Mouse (Mus musculus): ENCODE measurements around the gene Pola2. TPM values are rescaled to one million over a fixed set of nuclear protein-coding genes. Genes with fewer than 3 reads are reported as not detected.

The Pola2 gene
- polyA plus RNA-seq, 1 experiment from 2014 or later, result 28.1 TPM

- Histone ChIP-seq H3K9me3 (no peaks in the 10 kb centered on the region), H3K27me3 (no peaks in the 10 kb centered on the region), H3K4me3 (peak overlapping the region; percentile 10; the same call in 1 of the 2 replicates), H3K4me2 (peak overlapping the region; percentile 49), H3K36me3 (no peaks in the 10 kb centered on the region), H3K4me1 (replicated peaks) (peaks cover 8% of the 10 kb centered on the region), H3K9ac (peak overlapping the region; percentile 35; the same call in 1 of the 2 replicates), H3K27ac (replicated peaks) (peak overlapping the region; percentile 61; the same call in 1 of the 2 replicates)
- ATAC-seq (ENCODE audit: low FRiP score, low read depth), result peak; percentile 77; the same call in 1 of the 2 replicates
- 9% methylated on average over 13 of the region's 13 CpGs for WGBS
Measured at GRCm38 (mm10) chr19:5988815-5989452, 24.9 kb upstream of the Pola2 start.

DNA sequence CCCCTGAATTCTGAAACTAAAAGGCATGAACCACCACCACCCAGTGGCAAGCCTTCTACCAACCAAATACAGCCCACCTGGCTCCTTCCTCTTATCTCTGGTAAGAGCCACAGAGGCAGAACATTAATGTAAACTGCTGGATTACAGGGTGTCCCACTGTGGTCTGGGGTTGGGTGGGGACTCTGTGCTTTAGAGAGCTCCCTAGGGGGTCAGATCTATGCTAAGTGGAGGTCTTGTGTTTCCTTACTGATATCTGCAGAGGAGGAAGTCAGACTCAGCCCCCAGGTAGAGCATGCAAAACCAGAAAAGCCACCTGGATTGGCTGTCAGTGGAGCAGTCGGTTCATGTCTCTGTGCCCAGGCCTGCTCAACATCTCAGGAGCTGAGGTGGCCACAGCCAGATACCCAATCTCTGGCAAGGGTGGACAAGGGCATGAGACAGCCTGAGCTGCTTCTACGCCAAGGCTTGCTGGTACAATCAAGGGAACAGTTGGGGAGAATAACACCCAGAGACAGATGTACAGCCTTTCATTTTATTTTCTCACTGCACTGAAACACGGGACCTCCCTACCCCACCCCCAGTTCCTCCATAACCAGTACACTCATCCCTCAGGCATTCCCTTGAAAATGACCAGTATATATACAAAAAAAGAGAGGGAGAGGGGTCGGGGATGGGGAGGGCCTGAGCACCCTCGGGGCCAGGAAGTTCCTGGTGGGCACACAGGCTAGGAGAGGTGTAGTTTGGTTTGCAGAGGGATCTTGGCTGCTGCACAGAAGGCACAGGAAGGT, 24.2 kb upstream of the Pola2 start:
- H3K9ac ChIP-seq, result no peak overlapping the region
- WGBS, result 71% methylated on average over 5 of the region's 5 CpGs
- no peaks in the 10 kb centered on the region for H3K27me3 ChIP-seq
- H3K36me3 ChIP-seq, result no peaks in the 10 kb centered on the region
- no peak overlapping the region for H3K4me3 ChIP-seq
- H3K9me3 ChIP-seq, result no peaks in the 10 kb centered on the region
- ATAC-seq (ENCODE audit: low FRiP score, low read depth), result no peak
- H3K4me1 ChIP-seq (replicated peaks), result peaks cover 8% of the 10 kb centered on the region
- H3K27ac ChIP-seq (replicated peaks), result no peak overlapping the region
- H3K4me2 ChIP-seq, result no peak overlapping the region

DNA sequence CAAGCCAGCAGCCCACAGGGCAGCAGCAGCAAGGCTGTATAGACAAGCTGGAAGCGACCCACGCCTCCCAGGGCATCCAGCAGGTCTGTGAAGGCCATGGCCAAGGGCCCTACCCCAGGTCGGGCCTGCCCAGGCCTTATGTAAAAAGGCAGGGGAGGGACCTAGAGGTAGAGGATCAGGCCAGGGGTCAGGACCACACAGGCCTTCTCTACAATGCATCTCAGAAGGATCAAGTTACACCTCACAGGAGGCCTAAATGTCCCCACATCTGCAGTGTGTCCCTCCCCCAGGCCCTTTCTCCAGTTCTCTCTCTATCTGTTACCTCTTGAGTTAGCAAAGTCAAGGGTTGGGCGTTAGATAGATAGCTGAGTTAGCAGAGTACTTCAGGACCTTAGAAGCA, 22.0 kb upstream of the Pola2 start, which contains the start of gene Slc22a20:
Slc22a20 (minus strand) TSS at position 101 of the 400 bp plus-strand sequence.
- H3K4me2 ChIP-seq, result no peak within 1 kb of the TSS
- 53% methylated on average over 4 of the region's 4 CpGs for WGBS
- H3K27ac ChIP-seq (replicated peaks), result no peak within 1 kb of the TSS
- no peaks in the 10 kb centered on the region for H3K36me3 ChIP-seq
- no peak within 1 kb of the TSS for H3K4me3 ChIP-seq
- no peaks in the 10 kb centered on the region for H3K27me3 ChIP-seq
- peaks cover 8% of the 10 kb centered on the region for H3K4me1 ChIP-seq (replicated peaks)
- no peaks in the 10 kb centered on the region for H3K9me3 ChIP-seq
- ATAC-seq (ENCODE audit: low FRiP score, low read depth), result no peak
- H3K9ac ChIP-seq, result no peak within 1 kb of the TSS

GRCm38 (mm10) chr19:5980477-5980876, 16.5 kb upstream of the Pola2 start:
- no peak for ATAC-seq (ENCODE audit: low FRiP score, low read depth)

GRCm38 (mm10) chr19:5977717-5978116, 13.7 kb upstream of the Pola2 start:
- no peak overlapping the region for H3K4me3 ChIP-seq
- H3K27me3 ChIP-seq, result no peaks in the 10 kb centered on the region
- no peak for ATAC-seq (ENCODE audit: low FRiP score, low read depth)
- no peak overlapping the region for H3K27ac ChIP-seq (replicated peaks)
- H3K9me3 ChIP-seq, result no peaks in the 10 kb centered on the region
- no peaks in the 10 kb centered on the region for H3K4me1 ChIP-seq (replicated peaks)
- no peak overlapping the region for H3K9ac ChIP-seq
- no peak overlapping the region for H3K4me2 ChIP-seq
- WGBS, result 88% methylated on average over 3 of the region's 3 CpGs
- no peaks in the 10 kb centered on the region for H3K36me3 ChIP-seq

More at GRCm38 (mm10) chr19:5980477-5980876, 16.5 kb upstream of the Pola2 start:
- Histone ChIP-seq H3K36me3 (no peaks in the 10 kb centered on the region), H3K4me1 (replicated peaks) (no peaks in the 10 kb centered on the region), H3K9me3 (no peaks in the 10 kb centered on the region), H3K4me2 (no peak overlapping the region), H3K4me3 (no peak overlapping the region), H3K27me3 (no peaks in the 10 kb centered on the region), H3K9ac (no peak overlapping the region), H3K27ac (replicated peaks) (no peak overlapping the region)
- 88% methylated on average over 9 of the region's 9 CpGs for WGBS

- Histone ChIP-seq H3K27me3 (no peaks in the 10 kb centered on the region; the same call in 1 of the 2 replicates), H3K36me3 (no peaks in the 10 kb centered on the region), H3K27ac (replicated peaks) (0 out of 2 replicates have a peak overlapping the region, but pooled peaks have one; percentile 51), H3K4me2 (no peak overlapping the region), H3K9ac (no peak overlapping the region), H3K4me1 (replicated peaks) (no peaks in the 10 kb centered on the region), H3K4me3 (no peak overlapping the region), H3K9me3 (no peaks in the 10 kb centered on the region)
- WGBS, result 71% methylated on average over 4 of the region's 4 CpGs
- ATAC-seq (ENCODE audit: low FRiP score, low read depth), result peak; percentile 90
Measured at GRCm38 (mm10) chr19:5975676-5976075, 11.7 kb upstream of the Pola2 start.

- Histone ChIP-seq H3K36me3 (no peaks in the 10 kb centered on the region), H3K27me3 (no peaks in the 10 kb centered on the region; the same call in 1 of the 2 replicates), H3K9me3 (no peaks in the 10 kb centered on the region), H3K4me3 (no peak overlapping the region), H3K4me1 (replicated peaks) (no peaks in the 10 kb centered on the region), H3K4me2 (no peak overlapping the region), H3K27ac (replicated peaks) (peak overlapping the region; percentile 51; the same call in 1 of the 2 replicates), H3K9ac (no peak overlapping the region)
- 73% methylated on average over 4 of the region's 4 CpGs for WGBS
- no peak for ATAC-seq (ENCODE audit: low FRiP score, low read depth)
Measured at GRCm38 (mm10) chr19:5975112-5975511, 11.1 kb upstream of the Pola2 start.

DNA sequence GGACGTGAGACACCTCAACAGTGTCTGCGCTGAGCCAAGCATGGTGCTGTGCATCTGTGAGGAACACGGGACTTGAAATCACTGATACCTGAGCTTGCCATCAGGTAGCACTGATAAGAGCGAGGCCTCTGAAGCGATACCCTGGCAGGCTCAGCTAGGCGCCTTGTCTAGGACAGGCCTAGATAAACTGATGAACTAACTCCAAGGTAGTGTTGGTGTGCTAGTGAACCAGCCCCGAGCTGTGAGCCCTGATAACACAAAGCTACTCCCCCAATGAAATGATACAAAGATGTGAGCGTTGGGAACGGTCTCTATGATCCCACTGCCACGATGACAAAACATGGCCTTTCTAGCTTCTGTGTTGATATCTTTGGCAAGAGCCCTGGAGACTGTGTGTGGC, 3.7 kb upstream of the Pola2 start:
- no peak overlapping the region for H3K9ac ChIP-seq
- no peaks in the 10 kb centered on the region; the same call in 1 of the 2 replicates for H3K27me3 ChIP-seq
- H3K4me3 ChIP-seq, result no peak overlapping the region
- H3K36me3 ChIP-seq, result no peaks in the 10 kb centered on the region
- no peaks in the 10 kb centered on the region for H3K9me3 ChIP-seq
- H3K4me2 ChIP-seq, result no peak overlapping the region
- peaks cover 17% of the 10 kb centered on the region for H3K4me1 ChIP-seq (replicated peaks)
- ATAC-seq (ENCODE audit: low FRiP score, low read depth), result no peak
- 93% methylated on average over 10 of the region's 10 CpGs for WGBS
- no peak overlapping the region for H3K27ac ChIP-seq (replicated peaks)

DNA sequence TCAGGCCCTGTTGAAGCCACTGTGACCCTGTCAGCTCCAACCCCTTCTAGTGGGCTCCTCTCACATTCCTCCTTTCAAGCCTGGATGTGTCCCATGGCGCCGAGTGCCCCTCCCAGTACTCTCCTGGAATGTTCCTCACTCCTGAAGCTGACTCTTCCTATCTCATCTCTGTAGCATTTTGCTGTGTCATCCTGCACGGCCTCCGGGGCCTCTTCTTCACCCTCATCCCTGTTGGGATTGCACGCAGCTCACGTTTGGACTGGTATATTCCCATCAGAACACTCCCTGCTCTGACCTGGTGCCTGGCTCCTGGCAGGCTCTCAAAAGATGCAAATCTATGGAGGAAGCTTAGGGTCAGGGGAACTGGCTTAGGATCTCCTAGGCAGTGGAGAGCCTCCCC, 2.8 kb upstream of the Pola2 start:
- Histone ChIP-seq H3K9me3 (no peaks in the 10 kb centered on the region), H3K4me1 (replicated peaks) (peaks cover 20% of the 10 kb centered on the region), H3K27ac (replicated peaks) (no peak overlapping the region), H3K9ac (no peak overlapping the region), H3K36me3 (no peaks in the 10 kb centered on the region), H3K4me3 (no peak overlapping the region), H3K4me2 (no peak overlapping the region), H3K27me3 (no peaks in the 10 kb centered on the region; the same call in 1 of the 2 replicates)
- ATAC-seq (ENCODE audit: low FRiP score, low read depth), result no peak
- 78% methylated on average over 6 of the region's 6 CpGs for WGBS

GRCm38 (mm10) chr19:5965910-5966309, 1.9 kb upstream of the Pola2 start:
- no peak overlapping the region for H3K27ac ChIP-seq (replicated peaks)
- no peak overlapping the region for H3K4me2 ChIP-seq
- no peaks in the 10 kb centered on the region for H3K9me3 ChIP-seq
- H3K27me3 ChIP-seq, result no peaks in the 10 kb centered on the region
- no peak for ATAC-seq (ENCODE audit: low FRiP score, low read depth)
- no peak overlapping the region for H3K9ac ChIP-seq
- no peaks in the 10 kb centered on the region for H3K36me3 ChIP-seq
- 96% methylated on average over 2 of the region's 2 CpGs for WGBS
- no peak overlapping the region for H3K4me3 ChIP-seq
- peaks cover 20% of the 10 kb centered on the region for H3K4me1 ChIP-seq (replicated peaks)

DNA sequence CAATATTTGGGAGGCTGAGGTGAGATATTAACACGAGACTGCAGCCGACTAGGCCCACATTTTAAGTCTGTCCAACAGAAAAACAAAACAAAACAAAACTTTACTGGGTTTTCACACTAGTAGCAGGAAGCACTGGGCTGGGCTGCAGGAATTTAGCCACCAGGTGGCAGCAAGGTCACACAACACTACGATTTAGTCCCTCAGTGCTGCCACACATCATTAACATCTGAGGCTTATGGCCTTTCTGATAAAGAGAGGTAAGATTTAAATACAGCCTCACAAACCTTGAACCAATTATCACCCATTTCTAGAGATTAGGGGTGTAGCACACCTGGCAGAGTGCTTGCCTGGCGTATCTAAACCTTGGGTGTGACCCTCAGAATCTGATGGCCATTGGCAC, 1.3 kb upstream of the Pola2 start:
- Histone ChIP-seq H3K4me1 (replicated peaks) (peaks cover 20% of the 10 kb centered on the region), H3K27ac (replicated peaks) (no peak overlapping the region), H3K9ac (no peak overlapping the region), H3K36me3 (no peaks in the 10 kb centered on the region), H3K27me3 (no peaks in the 10 kb centered on the region), H3K9me3 (no peaks in the 10 kb centered on the region), H3K4me2 (no peak overlapping the region), H3K4me3 (no peak overlapping the region)
- no peak for ATAC-seq (ENCODE audit: low FRiP score, low read depth)
- WGBS, result 13% methylated on average over 4 of the region's 4 CpGs

DNA sequence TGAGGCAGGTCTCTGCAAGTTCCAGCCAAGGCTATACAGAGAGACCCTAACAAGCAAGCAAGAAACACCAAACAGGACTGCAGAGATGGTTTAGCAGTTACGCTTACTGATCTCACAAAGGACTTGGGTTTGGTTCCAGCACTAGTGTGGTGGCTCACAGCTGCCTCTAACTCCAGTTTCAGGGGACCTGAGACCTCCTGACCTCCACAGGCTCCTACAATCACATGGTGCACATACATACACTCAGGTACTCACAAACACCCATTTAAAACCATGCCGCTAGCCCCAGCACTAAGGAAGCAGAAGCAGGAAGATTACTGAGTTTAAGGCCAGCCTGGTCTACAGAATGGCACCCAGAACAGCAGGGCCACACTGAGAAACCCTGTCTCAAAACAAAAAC, 802 bp upstream of the Pola2 start:
- Histone ChIP-seq H3K4me3 (peak overlapping the region; percentile 53), H3K27me3 (no peaks in the 10 kb centered on the region), H3K27ac (replicated peaks) (no peak overlapping the region), H3K9me3 (no peaks in the 10 kb centered on the region), H3K4me1 (replicated peaks) (peaks cover 20% of the 10 kb centered on the region), H3K9ac (no peak overlapping the region), H3K36me3 (no peaks in the 10 kb centered on the region), H3K4me2 (peak overlapping the region; percentile 81)
- ATAC-seq (ENCODE audit: low FRiP score, low read depth), result no peak
- WGBS, result 74% methylated on average over 2 of the region's 2 CpGs
